Mouse (Mus musculus) gastrocnemius, postnatal 36 days (tissue): ENCODE data around the gene Vmac. TPM values are rescaled to one million over a fixed set of nuclear protein-coding genes. Genes with fewer than 3 reads are reported as not detected.

ENCODE experiments used
- total RNA-seq, 2 experiments: library from RNA; stranded (reverse); gene quantifications; 2 replicates each; pipeline ENCODE4 v1.2.3; 2021

Gene Vmac
- total RNA-seq, 2 experiments from 2014 or later: 3.3 to 3.4 TPM

Other genes with a start within 250 kb of the Vmac start
- gene Ptprs, start 241.5 kb downstream of the Vmac start, total RNA-seq: 10 to 100 TPM; 35.0 to 45.6 TPM
- not detected for gene Znrf4, start 205.6 kb downstream of the Vmac start, total RNA-seq
- gene Gm20219, start 163.6 kb downstream of the Vmac start, total RNA-seq: under 1 TPM; 0.27 to 0.74 TPM
- gene Safb2, start 133.4 kb downstream of the Vmac start, total RNA-seq: 10 to 100 TPM; 29.6 to 34.2 TPM
- gene Safb, start 133.2 kb downstream of the Vmac start, total RNA-seq: 10 to 100 TPM; 35.9 to 39.7 TPM
- 100 to 1,000 TPM; 130 to 135 TPM for gene 2410015M20Rik, start 108.3 kb downstream of the Vmac start, total RNA-seq
- 100 to 1,000 TPM; 482 to 579 TPM for gene Rpl36, start 104.6 kb downstream of the Vmac start, total RNA-seq
- gene Lonp1, start 91.1 kb downstream of the Vmac start, total RNA-seq: 10 to 100 TPM; 60.6 to 62.6 TPM
- gene Catsperd, start 89.9 kb downstream of the Vmac start, total RNA-seq: under 1 TPM in 1 of 2 experiments, not detected in 1; 0.15 TPM
- 10 to 100 TPM; 37.0 to 37.1 TPM for gene Ranbp3, start 44.7 kb downstream of the Vmac start, total RNA-seq
- 100 to 1,000 TPM; 425 to 470 TPM for gene Ndufa11, start 255 bp downstream of the Vmac start, total RNA-seq
- 1 to 10 TPM; 4.1 to 5.0 TPM for gene Nrtn, start 39.5 kb upstream of the Vmac start, total RNA-seq
- 10 to 100 TPM; 13.4 to 16.1 TPM for gene Dus3l, start 46.7 kb upstream of the Vmac start, total RNA-seq
- under 1 TPM in 1 of 2 experiments, not detected in 1; 0.12 TPM for gene Prr22, start 52.2 kb upstream of the Vmac start, total RNA-seq
- gene Rfx2, start 113.0 kb upstream of the Vmac start, total RNA-seq: 1 to 10 TPM; 1.8 to 2.5 TPM
- gene Acsbg2, start 156.4 kb upstream of the Vmac start, total RNA-seq: not detected
- not detected for gene 1700061G19Rik, start 157.5 kb upstream of the Vmac start, total RNA-seq
- gene Mllt1, start 217.4 kb upstream of the Vmac start, total RNA-seq: 10 to 100 TPM; 16.6 to 17.6 TPM